15 mouse cellular contexts compared by ENCODE assay signal in genomic region chr2:26338302-26339203, GRCm38 (mm10). TPM values are rescaled to one million over a fixed set of nuclear protein-coding genes. Genes with fewer than 3 reads are reported as not detected.
DNase-seq lines count a peak whose midpoint lies in the region; ATAC-seq lines count a peak whose summit lies in the region.
"Had no signal": no experiment of that assay in that cellular context is flagged by ENCODE, and none has a peak within 500 bp of the region (broad histone marks: within the 10 kb centered on the region; RNA-seq: fewer than 3 reads in every experiment).

No protein-coding gene starts in this region.

- no peaks in the 10 kb centered on the region for H3K9me3 ChIP-seq in heart, embryonic 14.5 days (ENCODE audit: control insufficient read depth, low read length)
- no peaks in the 10 kb centered on the region for H3K9me3 ChIP-seq in midbrain, embryonic 10.5 days (replicated peaks)
- no peaks in the 10 kb centered on the region for H3K9me3 ChIP-seq in midbrain, embryonic 14.5 days (ENCODE audit: control insufficient read depth, low read length)
- H3K9me3 ChIP-seq: embryonic facial prominence, embryonic 13.5 days; forebrain, embryonic 15.5 days; intestine, embryonic 15.5 days; stomach, embryonic 15.5 days had no signal

- 82% methylated on average over 8 of the region's 13 CpGs for WGBS in heart, embryonic 14.5 days
- WGBS in midbrain, embryonic 10.5 days, result 87% methylated on average over 9 of the region's 13 CpGs
- WGBS in midbrain, embryonic 14.5 days, result 87% methylated on average over 8 of the region's 13 CpGs

- no peaks in the 10 kb centered on the region for H3K27me3 ChIP-seq in heart, embryonic 14.5 days (ENCODE audit: control insufficient read depth, insufficient read depth, low read length)
- H3K27me3 ChIP-seq in midbrain, embryonic 10.5 days (ENCODE audit: low read depth, poor library complexity, severe bottlenecking), result no peaks in the 10 kb centered on the region
- no peaks in the 10 kb centered on the region for H3K27me3 ChIP-seq in midbrain, embryonic 14.5 days (ENCODE audit: control insufficient read depth, insufficient read depth, low read length)
- H3K27me3 ChIP-seq: embryonic facial prominence, embryonic 13.5 days; forebrain, embryonic 15.5 days; intestine, embryonic 15.5 days; stomach, embryonic 15.5 days had no signal

- H3K36me3 ChIP-seq in heart, embryonic 14.5 days (ENCODE audit: control insufficient read depth, insufficient read depth, low read length), result peaks cover 19% of the 10 kb centered on the region
- peaks cover 53% of the 10 kb centered on the region for H3K36me3 ChIP-seq in midbrain, embryonic 10.5 days
- H3K36me3 ChIP-seq in midbrain, embryonic 14.5 days (ENCODE audit: control insufficient read depth, insufficient read depth, low read length), result peaks cover 53% of the 10 kb centered on the region
- H3K36me3 ChIP-seq: stomach, embryonic 15.5 days had no signal

- ATAC-seq in heart, embryonic 14.5 days (ENCODE audit: insufficient number of reproducible peaks, insufficient read depth, low FRiP score, low read depth), result no peak
- ATAC-seq in midbrain, embryonic 14.5 days (ENCODE audit: low FRiP score, low TSS enrichment), result no peak; the same call in 1 of the 2 replicates
- ATAC-seq in inflammation-experienced regulatory T-cells, adult 6 months, result peak; percentile 54
- ATAC-seq: forebrain, embryonic 15.5 days; intestine, embryonic 15.5 days had no signal

- H3K4me3 ChIP-seq in heart, embryonic 14.5 days (ENCODE audit: control insufficient read depth in 1 of 2, insufficient read depth in 1 of 2, low read depth in 1 of 2, low read length in 2 of 2), result no peak overlapping the region
- H3K4me3 ChIP-seq in midbrain, embryonic 10.5 days, result no peak overlapping the region
- no peak overlapping the region for H3K4me3 ChIP-seq in midbrain, embryonic 14.5 days (replicated peaks; ENCODE audit: low read depth, low read length)
- H3K4me3 ChIP-seq: embryonic facial prominence, embryonic 13.5 days; forebrain, embryonic 15.5 days; intestine, embryonic 15.5 days; stomach, embryonic 15.5 days had no signal

- no peak overlapping the region for H3K9ac ChIP-seq in heart, embryonic 14.5 days (ENCODE audit: low read length)
- H3K9ac ChIP-seq in midbrain, embryonic 14.5 days (replicated peaks; ENCODE audit: low read length), result no peak overlapping the region
- H3K9ac ChIP-seq: embryonic facial prominence, embryonic 13.5 days; forebrain, embryonic 15.5 days; intestine, embryonic 15.5 days; stomach, embryonic 15.5 days had no signal

- H3K4me1 ChIP-seq in heart, embryonic 14.5 days (ENCODE audit: control insufficient read depth in 2 of 2, insufficient read depth in 2 of 2, low read length in 2 of 2), result peaks cover 51% of the 10 kb centered on the region in 2 experiments
- no peaks in the 10 kb centered on the region; the same call in 1 of the 2 replicates for H3K4me1 ChIP-seq in midbrain, embryonic 10.5 days
- H3K4me1 ChIP-seq in midbrain, embryonic 14.5 days (ENCODE audit: control insufficient read depth, insufficient read depth, low read length), result no peaks in the 10 kb centered on the region
- H3K4me1 ChIP-seq: embryonic facial prominence, embryonic 13.5 days; forebrain, embryonic 15.5 days had no signal

- no peak overlapping the region for H3K4me2 ChIP-seq in heart, embryonic 14.5 days (ENCODE audit: low read length)
- H3K4me2 ChIP-seq in midbrain, embryonic 14.5 days (ENCODE audit: low read length), result no peak overlapping the region
- H3K4me2 ChIP-seq: embryonic facial prominence, embryonic 13.5 days; forebrain, embryonic 15.5 days; intestine, embryonic 15.5 days; stomach, embryonic 15.5 days had no signal

- H3K27ac ChIP-seq in heart, embryonic 14.5 days (replicated peaks in 1 of 2; ENCODE audit: control insufficient read depth in 1 of 2, insufficient read depth in 1 of 2, low read depth in 2 of 2, low read length in 2 of 2), result peak overlapping the region; percentile 31 to 98; a peak in 3 of 4 replicates
- H3K27ac ChIP-seq in midbrain, embryonic 10.5 days (replicated peaks), result 0 out of 2 replicates have a peak overlapping the region, but pooled peaks have one; percentile 33
- H3K27ac ChIP-seq in midbrain, embryonic 14.5 days (replicated peaks; ENCODE audit: low read depth, low read length), result no peak overlapping the region
- H3K27ac ChIP-seq: embryonic facial prominence, embryonic 13.5 days; forebrain, embryonic 15.5 days; intestine, embryonic 15.5 days; macrophage; stomach, embryonic 15.5 days had no signal

- DNase-seq in heart, adult 11 months, result no peak
- no peak for DNase-seq in midbrain, embryonic 10.5 days (ENCODE audit: low spot score)
- DNase-seq in midbrain, embryonic 14.5 days, result no peak
- peak; percentile 70 to 75 for DNase-seq in cerebellum, adult 18-20 months
- DNase-seq in thymus, postnatal 25 days, result no peak
- DNase-seq in layer of hippocampus, postnatal 36 days, result no peak
- DNase-seq: right cerebral cortex, postnatal 4 days; thymus, postnatal 4 days had no signal

RNA-seq across cellular contexts. Expression of gene Dnlz, which starts 13.4 kb away (rescaled TPM):
- 27.5 and 30.8 TPM in 2 replicates for polyA plus RNA-seq in heart, embryonic 14.5 days (2014; fragmentation: Nextera tagmentation; extraction: Ambion mirVana)
- 35.1 and 39.2 TPM in 2 replicates for polyA plus RNA-seq in midbrain, embryonic 10.5 days (2016; fragmentation: Nextera tagmentation; extraction: Ambion mirVana)
- 27.9 and 28.1 TPM in 2 replicates for polyA plus RNA-seq in midbrain, embryonic 14.5 days (2014; fragmentation: Nextera tagmentation; extraction: Ambion mirVana)
- polyA plus RNA-seq in inflammation-experienced regulatory T-cells, adult 6 months (2017; shearing (Covaris generic)), result 1 to 10 TPM; 7.6 to 8.7 (median 7.6) TPM
- total RNA-seq in layer of hippocampus, postnatal 36 days (2021), result 10 to 100 TPM; 25.7 to 26.5 TPM

RNA-seq across cellular contexts. Expression of gene Card9, which starts 22.2 kb away (rescaled TPM):
- 0.57 and 0.61 TPM in 2 replicates for polyA plus RNA-seq in heart, embryonic 14.5 days (2014; fragmentation: Nextera tagmentation; extraction: Ambion mirVana)
- polyA plus RNA-seq in midbrain, embryonic 10.5 days (2016; fragmentation: Nextera tagmentation; extraction: Ambion mirVana), result 0.77 and 1.9 TPM in 2 replicates
- polyA plus RNA-seq in midbrain, embryonic 14.5 days (2014; fragmentation: Nextera tagmentation; extraction: Ambion mirVana), result 1.5 and 1.7 TPM in 2 replicates
- 1 to 10 TPM in 2 of 3 experiments, under 1 TPM in 1; 0.53 to 2.1 (median 1.1) TPM for polyA plus RNA-seq in inflammation-experienced regulatory T-cells, adult 6 months (2017; shearing (Covaris generic))
- 1 to 10 TPM; 1.6 to 2.1 TPM for total RNA-seq in layer of hippocampus, postnatal 36 days (2021)

RNA-seq across cellular contexts. Expression of gene Gpsm1, which starts 23.2 kb away (rescaled TPM):
- polyA plus RNA-seq in heart, embryonic 14.5 days (2014; fragmentation: Nextera tagmentation; extraction: Ambion mirVana), result 36.5 and 36.9 TPM in 2 replicates
- polyA plus RNA-seq in midbrain, embryonic 10.5 days (2016; fragmentation: Nextera tagmentation; extraction: Ambion mirVana), result 87.6 and 103 TPM in 2 replicates
- 99.4 and 121 TPM in 2 replicates for polyA plus RNA-seq in midbrain, embryonic 14.5 days (2014; fragmentation: Nextera tagmentation; extraction: Ambion mirVana)
- polyA plus RNA-seq in inflammation-experienced regulatory T-cells, adult 6 months (2017; shearing (Covaris generic)), result 1 to 10 TPM; 3.8 to 5.0 (median 5.0) TPM
- 10 to 100 TPM; 34.5 to 41.8 TPM for total RNA-seq in layer of hippocampus, postnatal 36 days (2021)

RNA-seq across cellular contexts. Expression of gene Snapc4, which starts 41.9 kb away (rescaled TPM):
- polyA plus RNA-seq in heart, embryonic 14.5 days (2014; fragmentation: Nextera tagmentation; extraction: Ambion mirVana), result 15.8 and 18.3 TPM in 2 replicates
- 32.5 and 34.4 TPM in 2 replicates for polyA plus RNA-seq in midbrain, embryonic 10.5 days (2016; fragmentation: Nextera tagmentation; extraction: Ambion mirVana)
- 25.3 and 30.7 TPM in 2 replicates for polyA plus RNA-seq in midbrain, embryonic 14.5 days (2014; fragmentation: Nextera tagmentation; extraction: Ambion mirVana)
- polyA plus RNA-seq in inflammation-experienced regulatory T-cells, adult 6 months (2017; shearing (Covaris generic)), result 10 to 100 TPM; 15.6 to 43.4 (median 39.6) TPM
- total RNA-seq in layer of hippocampus, postnatal 36 days (2021), result 10 to 100 TPM; 65.3 to 72.3 TPM

RNA-seq across cellular contexts. Expression of gene Ccdc187, which starts 44.2 kb away (rescaled TPM):
- 0.16 and 0.24 TPM in 2 replicates for polyA plus RNA-seq in heart, embryonic 14.5 days (2014; fragmentation: Nextera tagmentation; extraction: Ambion mirVana)
- 0.02 and 0.07 TPM in 2 replicates for polyA plus RNA-seq in midbrain, embryonic 10.5 days (2016; fragmentation: Nextera tagmentation; extraction: Ambion mirVana)
- 0.11 and 0.20 TPM in 2 replicates for polyA plus RNA-seq in midbrain, embryonic 14.5 days (2014; fragmentation: Nextera tagmentation; extraction: Ambion mirVana)
- polyA plus RNA-seq in inflammation-experienced regulatory T-cells, adult 6 months (2017; shearing (Covaris generic)), result under 1 TPM in 1 of 3 experiments, not detected in 2; 0.04 TPM
- total RNA-seq in layer of hippocampus, postnatal 36 days (2021), result under 1 TPM; 0.65 to 0.71 TPM
- polyA plus RNA-seq: macrophage had no signal

Comparison
In these comparisons a context has a peak if more than half of its experiments do, and no peak if none do; other contexts are left out.
1. DNase-seq: peak in cerebellum, adult 18-20 months (2 of 2); none in heart, adult 11 months (single experiment), midbrain, embryonic 10.5 days (single experiment), midbrain, embryonic 14.5 days (single experiment), thymus, postnatal 25 days (single experiment) and layer of hippocampus, postnatal 36 days (0 of 2).